Mouse (Mus musculus): ENCODE measurements around the gene Cpm. TPM values are rescaled to one million over a fixed set of nuclear protein-coding genes. Genes with fewer than 3 reads are reported as not detected.

The Cpm gene
- total and polyA plus RNA-seq, 3 experiments: 0.04 to 0.31 (median 0.17) TPM

GRCm38 (mm10) chr10:117685171-117685848 lies 56.0 kb downstream of the Cpm start:
- DNase-seq (ENCODE audit: extremely low read depth): no peak
- TF ChIP-seq RCOR1 (conservative IDR thresholded peaks at IDR 0.05; ENCODE audit: low read depth, low read length) (no peak), MEF2A (IDR thresholded peaks at IDR 0.05; ENCODE audit: borderline replicate concordance, low read depth, low read length) (no peak), E2F4 (IDR thresholded peaks at IDR 0.05; ENCODE audit: insufficient replicate concordance, low read depth, low read length) (no peak), ETS1 (conservative IDR thresholded peaks at IDR 0.05; ENCODE audit: low read depth, low read length) (no peak), NRF1 (IDR thresholded peaks at IDR 0.05; ENCODE audit: low read depth, low read length) (no peak), IRF4 (IDR thresholded peaks at IDR 0.05; ENCODE audit: low read depth, low read length) (no peak), MAZ (IDR thresholded peaks at IDR 0.05; ENCODE audit: low read depth, low read length) (no peak), ZMIZ1 (IDR thresholded peaks at IDR 0.05; ENCODE audit: low read depth, low read length) (no peak), BHLHE40 (IDR thresholded peaks at IDR 0.05; ENCODE audit: low read depth, low read length) (no peak), MAX (IDR thresholded peaks at IDR 0.05; ENCODE audit: low read length) (no peak), TBP (conservative IDR thresholded peaks at IDR 0.05; ENCODE audit: low read depth, low read length) (no peak), CTCF (conservative IDR thresholded peaks at IDR 0.05 in 1 of 2, IDR thresholded peaks at IDR 0.05 in 1 of 2; ENCODE audit: low read depth in 2 of 2, low read length in 2 of 2) (no peak), TCF12 (IDR thresholded peaks at IDR 0.05; ENCODE audit: low read depth, low read length) (no peak), UBTF (IDR thresholded peaks at IDR 0.05; ENCODE audit: low read depth, low read length) (no peak), ELF1 (IDR thresholded peaks at IDR 0.05; ENCODE audit: low read depth, low read length) (no peak), ZKSCAN1 (IDR thresholded peaks at IDR 0.05; ENCODE audit: borderline replicate concordance, low read depth, low read length) (no peak), EP300 (IDR thresholded peaks at IDR 0.05; ENCODE audit: low read length) (no peak), MXI1 (IDR thresholded peaks at IDR 0.05; ENCODE audit: low read depth, low read length) (no peak), JUND (conservative IDR thresholded peaks at IDR 0.05; ENCODE audit: low read depth, low read length) (no peak), ZC3H11A (IDR thresholded peaks at IDR 0.05; ENCODE audit: low read depth, low read length) (no peak)
- in situ Hi-C loops (cut with MboI; ENCODE audit: low pct_ligation_motif_present, low pct_unique_long_range_greater_than_20kb, low sequenced_read_pairs): no loop called here
- no peak overlapping the region for H3K4me3 ChIP-seq (replicated peaks in 1 of 3; ENCODE audit: low read depth in 2 of 3, low read length in 2 of 3, poor library complexity in 1 of 3)
- H3K9ac ChIP-seq (ENCODE audit: insufficient read depth, low read depth): no peak overlapping the region
- no peaks in the 10 kb centered on the region for H3K27me3 ChIP-seq (replicated peaks)
- H3K9me3 ChIP-seq (replicated peaks; ENCODE audit: low read length): no peaks in the 10 kb centered on the region
- dilution Hi-C loops (cut with MboI; ENCODE audit: extremely low pct_ligation_motif_present, extremely low pct_unique_long_range_greater_than_20kb, low sequenced_read_pairs): no loop called here
- no peaks in the 10 kb centered on the region for H3K79me2 ChIP-seq (replicated peaks; ENCODE audit: control insufficient read depth, extremely low read depth, insufficient read depth, poor library complexity, severe bottlenecking)
- H3K4me1 ChIP-seq (ENCODE audit: control insufficient read depth in 1 of 2, insufficient read depth in 2 of 2): no peaks in the 10 kb centered on the region
- H3K27ac ChIP-seq (ENCODE audit: insufficient read depth, low read depth): no peak overlapping the region
- H3K36me3 ChIP-seq (replicated peaks in 1 of 2; ENCODE audit: control insufficient read depth in 1 of 2, insufficient read depth in 1 of 2, low read length in 1 of 2): peaks cover 11 to 23% of the 10 kb centered on the region in 2 experiments
- no peak overlapping the region for H3K4me2 ChIP-seq (ENCODE audit: insufficient read depth, low read depth, poor library complexity, severe bottlenecking)
